Mouse (Mus musculus) limb, embryonic 11.5 days (tissue): ENCODE measurements around the gene H2al1b. TPM values are rescaled to one million over a fixed set of nuclear protein-coding genes. Genes with fewer than 3 reads are reported as not detected.
"Not testable (repeated sequence)": the region's sequence is repeated elsewhere in the genome, so short reads cannot be mapped to it uniquely, and the experiment has no call there.

ENCODE experiments used
- ATAC-seq: fragments of 200-750 bp; cut with Nextera tagmentation; 2 replicates; pipeline ENCODE4 v1.8.0; 2017; ENCODE audit warnings: low read depth; ENCODE audit not compliant: insufficient number of reproducible peaks, low FRiP score, low TSS enrichment
- DNase-seq: peaks from one replicate; pipeline ENCODE4 v3.0.0-alpha.2; 2015; ENCODE audit warnings: low spot score
- H3K27ac ChIP-seq: fragments of 300-500 bp; sonication (generic); replicated peaks from 2 replicates; pipeline ENCODE4 v1.5.1; 2014; ENCODE audit warnings: low read depth, mild to moderate bottlenecking, low read length
- H3K27me3 ChIP-seq: fragments of 300-500 bp; sonication (generic); 2 replicates; pipeline ENCODE4 v1.6.1; 2014; ENCODE audit warnings: mild to moderate bottlenecking, low read length, mixed read lengths; ENCODE audit not compliant: control insufficient read depth, insufficient read depth
- H3K36me3 ChIP-seq: fragments of 300-500 bp; sonication (generic); 2 replicates; pipeline ENCODE4 v1.6.1; 2014; ENCODE audit warnings: mild to moderate bottlenecking, low read length, moderate library complexity, mixed read lengths; ENCODE audit not compliant: control insufficient read depth, insufficient read depth
- H3K4me1 ChIP-seq: fragments of 300-500 bp; sonication (generic); 2 replicates; pipeline ENCODE4 v1.6.1; 2014; ENCODE audit warnings: low read length, mixed read lengths; ENCODE audit not compliant: control insufficient read depth, insufficient read depth
- H3K4me2 ChIP-seq: fragments of 300-500 bp; sonication (generic); 2 replicates; pipeline ENCODE4 v1.6.1; 2014; ENCODE audit warnings: low read depth, mild to moderate bottlenecking, moderate library complexity; ENCODE audit not compliant: severe bottlenecking
- H3K4me3 ChIP-seq: fragments of 300-500 bp; sonication (generic); 2 replicates; pipeline ENCODE4 v1.5.1; 2014; ENCODE audit warnings: low read depth, low read length
- H3K9ac ChIP-seq: fragments of 300-500 bp; sonication (generic); 2 replicates; pipeline ENCODE4 v1.6.1; 2014; ENCODE audit warnings: mild to moderate bottlenecking, low read length
- H3K9me3 ChIP-seq: fragments of 300-500 bp; sonication (generic); 2 replicates; pipeline ENCODE4 v1.6.1; 2016; ENCODE audit warnings: low read length; ENCODE audit not compliant: control insufficient read depth
- WGBS: fragments of 180-500 bp; shearing (Covaris S2); extraction: QIAGEN DNeasy Blood & Tissue Kit; methylation state at CpG from one replicate; pipeline ENCODE4 v1.1.7; 2014; 5-methylcytosine and 5-hydroxymethylcytosine counted together
- polyA plus RNA-seq: library from polyadenylated mRNA; unstranded; fragments of >200 nt; fragmentation: Nextera tagmentation; extraction: Ambion mirVana; gene quantifications from 2 replicates; pipeline ENCODE4 v1.2.1, GENCODE M21; 2014

The H2al1b gene
- polyA plus RNA-seq, 1 experiment from 2014 or later, result not detected

DNA sequence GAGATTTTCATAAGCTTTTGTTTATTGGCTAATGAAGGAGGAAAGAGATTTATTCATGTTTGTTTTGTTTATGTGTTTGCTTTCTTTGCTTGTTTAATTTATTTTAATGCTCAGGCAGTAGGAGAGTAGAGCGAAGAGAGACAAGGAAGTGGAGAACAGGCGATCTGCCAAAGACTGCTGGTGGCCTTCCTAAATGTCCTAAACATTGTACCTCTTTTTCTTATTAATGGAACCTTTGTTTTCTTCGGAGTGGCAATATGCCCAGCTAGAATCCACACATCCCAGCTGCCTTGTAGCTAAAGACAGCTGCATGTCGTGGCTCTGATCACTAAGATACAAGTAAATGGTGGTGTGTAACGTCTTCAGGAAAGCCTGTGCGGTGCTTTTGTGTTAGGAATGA lies 25.1 kb upstream of the H2al1b start:
- H3K9me3 ChIP-seq, result no peaks in the 10 kb centered on the region
- H3K4me2 ChIP-seq, result no peak overlapping the region
- H3K4me1 ChIP-seq, result no peaks in the 10 kb centered on the region
- peaks cover 7% of the 10 kb centered on the region; the same call in 1 of the 2 replicates for H3K27me3 ChIP-seq
- H3K27ac ChIP-seq, result no peak overlapping the region
- H3K36me3 ChIP-seq, result no peaks in the 10 kb centered on the region
- DNase-seq (no peak), ATAC-seq (no peak)
- WGBS, result 91% methylated on average over 6 of the region's 6 CpGs
- H3K4me3 ChIP-seq, result no peak overlapping the region
- H3K9ac ChIP-seq, result no peak overlapping the region

DNA sequence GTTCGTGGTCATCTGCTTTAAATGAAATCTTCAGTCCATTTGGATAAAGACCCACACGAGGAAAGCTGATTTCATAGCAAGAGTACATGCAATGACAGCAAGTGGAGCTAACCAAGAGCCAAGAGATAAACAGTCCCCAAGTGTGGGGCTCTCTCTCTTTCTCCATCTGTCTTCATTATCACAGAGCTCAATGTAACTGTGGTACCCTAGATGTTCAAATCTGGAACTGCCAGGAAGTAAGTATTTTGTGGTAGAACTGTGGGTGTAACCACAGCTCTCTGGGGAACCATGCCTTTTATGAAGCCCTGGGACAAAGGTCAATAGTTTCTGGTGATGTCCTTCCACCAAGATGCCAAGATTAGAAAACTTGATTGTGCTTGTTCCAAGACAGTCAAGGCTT lies 21.5 kb upstream of the H2al1b start:
- DNase-seq, result no peak
- peaks cover 7% of the 10 kb centered on the region; the same call in 1 of the 2 replicates for H3K27me3 ChIP-seq
- H3K4me1 ChIP-seq, result no peaks in the 10 kb centered on the region
- no peak overlapping the region for H3K4me2 ChIP-seq
- no peak overlapping the region for H3K27ac ChIP-seq
- ATAC-seq, result no peak
- no peak overlapping the region for H3K9ac ChIP-seq
- WGBS, result 63% methylated on average over 2 of the region's 2 CpGs
- no peak overlapping the region for H3K4me3 ChIP-seq
- no peaks in the 10 kb centered on the region for H3K36me3 ChIP-seq
- no peaks in the 10 kb centered on the region for H3K9me3 ChIP-seq

DNA sequence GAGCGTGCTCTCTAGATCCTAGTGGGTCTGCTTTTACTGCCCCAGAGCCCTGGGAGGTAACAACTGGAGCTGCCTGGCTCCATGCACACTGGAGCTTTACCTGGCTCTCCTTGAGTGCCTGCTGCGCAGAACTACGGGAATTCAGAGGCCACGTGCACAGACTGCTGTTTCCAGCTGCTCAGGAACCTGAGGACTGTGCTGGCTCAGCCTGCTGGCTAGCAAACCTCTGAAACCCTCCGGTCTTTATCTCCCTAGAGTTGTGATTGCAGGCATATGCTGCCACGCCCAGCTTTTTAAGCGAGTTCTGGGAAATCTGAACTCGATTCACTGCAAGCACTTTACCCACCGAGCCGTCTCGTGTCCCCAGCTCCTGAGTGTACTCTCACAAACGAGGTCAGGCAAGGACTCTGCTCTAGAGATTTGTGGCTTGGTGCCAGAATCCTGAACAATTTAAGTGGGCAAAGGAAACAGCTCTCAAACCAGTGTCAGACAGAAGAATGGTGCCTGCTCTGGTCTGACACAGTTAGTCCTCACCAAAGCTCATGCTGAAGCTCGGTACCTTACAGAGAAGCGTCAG lies 13.8 kb upstream of the H2al1b start:
- no peak overlapping the region for H3K9ac ChIP-seq
- no peaks in the 10 kb centered on the region for H3K9me3 ChIP-seq
- H3K4me2 ChIP-seq, result no peak overlapping the region
- H3K27me3 ChIP-seq, result peaks cover 6% of the 10 kb centered on the region; the same call in 1 of the 2 replicates
- no peak for DNase-seq
- H3K4me3 ChIP-seq, result no peak overlapping the region
- WGBS, result 77% methylated on average over 14 of the region's 14 CpGs
- H3K27ac ChIP-seq, result no peak overlapping the region
- ATAC-seq, result no peak
- H3K4me1 ChIP-seq, result no peaks in the 10 kb centered on the region
- no peaks in the 10 kb centered on the region for H3K36me3 ChIP-seq

DNA sequence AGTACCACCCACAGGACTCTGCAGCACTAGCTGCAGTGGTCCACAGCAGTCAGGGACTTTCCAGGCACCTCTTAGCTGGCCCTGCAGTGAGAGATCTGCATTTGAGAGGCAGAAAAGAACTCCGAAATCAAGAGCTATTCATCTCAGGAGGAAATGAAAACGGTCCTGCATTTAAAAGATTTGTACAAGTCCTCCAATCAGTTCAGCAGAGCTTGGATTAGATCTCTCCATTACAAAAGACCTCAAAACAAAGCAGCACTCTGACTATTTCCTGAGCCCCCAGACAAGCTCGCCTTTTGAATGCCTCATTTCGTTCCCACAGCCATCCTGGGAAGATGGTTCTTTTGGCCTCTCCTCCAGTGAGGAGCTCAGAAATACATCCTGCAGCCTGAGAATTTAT lies 13.0 kb upstream of the H2al1b start:
- Histone ChIP-seq H3K9ac (no peak overlapping the region), H3K4me1 (no peaks in the 10 kb centered on the region), H3K9me3 (no peaks in the 10 kb centered on the region), H3K27ac (no peak overlapping the region), H3K4me2 (no peak overlapping the region), H3K4me3 (no peak overlapping the region), H3K36me3 (no peaks in the 10 kb centered on the region), H3K27me3 (peaks cover 6% of the 10 kb centered on the region; the same call in 1 of the 2 replicates)
- whole genome bisulfite sequencing, result 76% methylated on average over 4 of the region's 4 CpGs
- DNase-seq, result no peak
- no peak for ATAC-seq

DNA sequence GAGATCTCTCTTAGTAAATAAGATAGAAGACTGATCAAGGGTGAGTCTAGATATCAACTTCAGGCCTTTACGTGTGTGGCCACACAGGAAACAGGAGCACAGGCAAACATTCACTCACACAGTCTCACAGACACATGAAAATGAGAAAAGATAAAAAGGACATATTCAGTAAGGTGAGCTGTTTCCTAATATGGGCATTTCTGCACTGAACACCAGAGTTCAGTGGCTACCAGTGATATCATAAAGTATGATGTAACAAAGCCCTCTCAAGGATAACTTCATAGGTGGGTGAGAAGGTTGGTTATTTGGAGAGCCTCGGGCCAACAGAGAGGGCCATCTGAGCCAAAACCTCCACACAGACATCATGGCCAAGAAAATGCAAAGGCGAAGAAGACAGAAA lies 3.3 kb upstream of the H2al1b start, which contains the start of gene H2al1a:
Gene H2al1a (plus strand): TSS at position 301 of the 400 bp plus-strand sequence.
- not testable (repeated sequence) for H3K4me2 ChIP-seq, H3K9me3 ChIP-seq, H3K36me3 ChIP-seq, H3K27me3 ChIP-seq, H3K4me3 ChIP-seq, H3K4me1 ChIP-seq, DNase-seq, H3K27ac ChIP-seq, ATAC-seq, H3K9ac ChIP-seq
- no CpG with 5 or more reads among the region's 3 CpGs for WGBS

DNA sequence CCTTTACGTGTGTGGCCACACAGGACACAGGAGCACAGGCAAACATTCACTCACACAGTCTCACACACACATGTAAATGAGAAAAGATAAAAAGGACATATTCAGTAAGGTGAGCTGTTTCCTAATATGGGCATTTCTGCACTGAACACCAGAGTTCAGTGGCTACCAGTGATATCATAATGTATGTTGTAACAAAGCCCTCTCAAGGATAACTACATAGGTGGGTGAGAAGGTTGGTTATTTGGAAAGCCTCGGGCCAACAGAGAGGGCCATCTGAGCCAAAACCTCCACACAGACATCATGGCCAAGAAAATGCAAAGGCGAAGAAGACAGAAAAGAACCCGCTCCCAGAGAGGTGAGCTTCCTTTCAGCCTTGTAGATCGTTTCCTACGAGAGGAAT lies 3.1 kb downstream of the H2al1b start, which contains the start of gene H2al1c:
Gene H2al1c (plus strand): TSS at position 301 of the 400 bp plus-strand sequence.
- not testable (repeated sequence) for H3K4me3 ChIP-seq, DNase-seq, H3K4me2 ChIP-seq, H3K27ac ChIP-seq, ATAC-seq, H3K9ac ChIP-seq, H3K4me1 ChIP-seq, H3K36me3 ChIP-seq, H3K9me3 ChIP-seq, H3K27me3 ChIP-seq
- WGBS, result 100% methylated on average over 1 of the region's 6 CpGs

DNA sequence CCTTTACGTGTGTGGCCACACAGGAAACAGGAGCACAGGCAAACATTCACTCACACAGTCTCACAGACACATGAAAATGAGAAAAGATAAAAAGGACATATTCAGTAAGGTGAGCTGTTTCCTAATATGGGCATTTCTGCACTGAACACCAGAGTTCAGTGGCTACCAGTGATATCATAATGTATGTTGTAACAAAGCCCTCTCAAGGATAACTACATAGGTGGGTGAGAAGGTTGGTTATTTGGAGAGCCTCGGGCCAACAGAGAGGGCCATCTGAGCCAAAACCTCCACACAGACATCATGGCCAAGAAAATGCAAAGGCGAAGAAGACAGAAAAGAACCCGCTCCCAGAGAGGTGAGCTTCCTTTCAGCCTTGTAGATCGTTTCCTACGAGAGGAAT lies 6.3 kb downstream of the H2al1b start, which contains the start of gene H2al1d:
Gene H2al1d (plus strand): TSS at position 301 of the 400 bp plus-strand sequence.
- not testable (repeated sequence) for H3K4me3 ChIP-seq, ATAC-seq, H3K9ac ChIP-seq, H3K4me2 ChIP-seq, H3K27ac ChIP-seq, H3K9me3 ChIP-seq, H3K36me3 ChIP-seq, H3K4me1 ChIP-seq, H3K27me3 ChIP-seq, DNase-seq
- WGBS, result no CpG with 5 or more reads among the region's 6 CpGs

DNA sequence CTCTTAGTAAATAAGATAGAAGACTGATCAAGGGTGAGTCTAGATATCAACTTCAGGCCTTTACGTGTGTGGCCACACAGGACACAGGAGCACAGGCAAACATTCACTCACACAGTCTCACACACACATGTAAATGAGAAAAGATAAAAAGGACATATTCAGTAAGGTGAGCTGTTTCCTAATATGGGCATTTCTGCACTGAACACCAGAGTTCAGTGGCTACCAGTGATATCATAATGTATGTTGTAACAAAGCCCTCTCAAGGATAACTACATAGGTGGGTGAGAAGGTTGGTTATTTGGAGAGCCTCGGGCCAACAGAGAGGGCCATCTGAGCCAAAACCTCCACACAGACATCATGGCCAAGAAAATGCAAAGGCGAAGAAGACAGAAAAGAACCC lies 9.4 kb downstream of the H2al1b start, which contains the start of gene H2al1e:
Gene H2al1e (plus strand): TSS at position 301 of the 400 bp plus-strand sequence.
- not testable (repeated sequence) for DNase-seq, H3K9me3 ChIP-seq, H3K4me1 ChIP-seq, H3K9ac ChIP-seq, H3K4me2 ChIP-seq, H3K4me3 ChIP-seq, H3K27ac ChIP-seq, ATAC-seq, H3K27me3 ChIP-seq, H3K36me3 ChIP-seq
- no CpG with 5 or more reads among the region's 3 CpGs for WGBS

DNA sequence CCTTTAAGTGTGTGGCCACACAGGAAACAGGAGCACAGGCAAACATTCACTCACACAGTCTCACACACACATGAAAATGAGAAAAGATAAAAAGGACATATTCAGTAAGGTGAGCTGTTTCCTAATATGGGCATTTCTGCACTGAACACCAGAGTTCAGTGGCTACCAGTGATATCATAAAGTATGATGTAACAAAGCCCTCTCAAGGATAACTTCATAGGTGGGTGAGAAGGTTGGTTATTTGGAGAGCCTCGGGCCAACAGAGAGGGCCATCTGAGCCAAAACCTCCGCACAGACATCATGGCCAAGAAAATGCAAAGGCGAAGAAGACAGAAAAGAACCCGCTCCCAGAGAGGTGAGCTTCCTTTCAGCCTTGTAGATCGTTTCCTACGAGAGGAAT lies 12.6 kb downstream of the H2al1b start, which contains the start of gene H2al1f:
Gene H2al1f (plus strand): TSS at position 301 of the 400 bp plus-strand sequence.
- WGBS, result no CpG with 5 or more reads among the region's 6 CpGs

More for the DNA sequence above, 12.6 kb downstream of the H2al1b start, which contains the start of gene H2al1f:
- not testable (repeated sequence) for H3K4me1 ChIP-seq, H3K27me3 ChIP-seq, ATAC-seq, H3K4me2 ChIP-seq, H3K36me3 ChIP-seq, DNase-seq, H3K9me3 ChIP-seq, H3K27ac ChIP-seq, H3K9ac ChIP-seq, H3K4me3 ChIP-seq
